Mouse (Mus musculus) ES-E14 (cell line): Measurements from ENCODE around the gene St13. TPM values are rescaled to one million over a fixed set of nuclear protein-coding genes. Genes with fewer than 3 reads are reported as not detected.

Experiments
- DNase-seq: peaks from one replicate; pipeline ENCODE4 v3.0.0-alpha.2; 2013; ENCODE audit warnings: low read depth, low spot score
- H3K27ac ChIP-seq: 2 replicates; pipeline ENCODE4 v1.5.1; 2012; ENCODE audit warnings: low read depth, mild to moderate bottlenecking, low read length, moderate library complexity, mixed read lengths; ENCODE audit not compliant: poor library complexity, insufficient read depth, severe bottlenecking
- H3K36me3 ChIP-seq: 2 replicates; pipeline ENCODE4 v1.6.1; 2012; ENCODE audit warnings: mild to moderate bottlenecking, low read length, moderate library complexity, mixed read lengths; ENCODE audit not compliant: control insufficient read depth, poor library complexity, insufficient read depth, severe bottlenecking
- H3K4me1 ChIP-seq, 2 experiments: fragments of 150-350 bp in 1 of 2; sonication (generic) in 1 of 2; 2 replicates each; pipeline ENCODE4 v1.6.1; 2012; ENCODE audit warnings: low read length in 2 of 2, mild to moderate bottlenecking in 1 of 2, mixed read lengths in 1 of 2; ENCODE audit not compliant: control insufficient read depth in 2 of 2, insufficient read depth in 2 of 2, poor library complexity in 1 of 2
- H3K4me3 ChIP-seq, 2 experiments: fragments of 150-350 bp in 1 of 2; sonication (generic) in 1 of 2; 2 replicates each; pipeline ENCODE4 v1.5.1; 2012; ENCODE audit warnings: low read length in 2 of 2, low read depth in 1 of 2, mild to moderate bottlenecking in 1 of 2, mixed read lengths in 1 of 2; ENCODE audit not compliant: insufficient read depth in 1 of 2, poor library complexity in 1 of 2, severe bottlenecking in 1 of 2
- H3K9ac ChIP-seq: 2 replicates; pipeline ENCODE4 v1.6.1; 2012; ENCODE audit warnings: low read depth, mild to moderate bottlenecking, low read length, mixed read lengths; ENCODE audit not compliant: poor library complexity, insufficient read depth, severe bottlenecking
- H3K9me3 ChIP-seq: fragments of 150-350 bp; sonication (generic); 2 replicates; pipeline ENCODE4 v1.6.1; 2012; ENCODE audit warnings: low read depth, mild to moderate bottlenecking, low read length; ENCODE audit not compliant: control insufficient read depth, insufficient read depth
- CHD2 ChIP-seq: IDR thresholded peaks from 2 replicates; pipeline ENCODE4 v1.6.1; 2014; ENCODE audit warnings: mild to moderate bottlenecking, low read depth, low read length, inconsistent platforms
- HCFC1 ChIP-seq: IDR thresholded peaks from 2 replicates; pipeline ENCODE4 v1.6.1; 2012; ENCODE audit warnings: low read length, inconsistent platforms, borderline replicate concordance; ENCODE audit not compliant: insufficient read depth
- MAFK ChIP-seq: IDR thresholded peaks from 2 replicates; pipeline ENCODE4 v1.6.1; 2014; ENCODE audit warnings: mild to moderate bottlenecking, low read depth, low read length, inconsistent platforms; ENCODE audit not compliant: insufficient read depth
- ZC3H11A ChIP-seq: IDR thresholded peaks from 2 replicates; pipeline ENCODE4 v1.6.1; 2012; ENCODE audit warnings: low read depth, mild to moderate bottlenecking, inconsistent platforms, low read length, borderline replicate concordance
- ZNF384 ChIP-seq: IDR thresholded peaks from 2 replicates; pipeline ENCODE4 v1.6.1; 2012; ENCODE audit warnings: low read depth, low read length, inconsistent platforms
- in situ Hi-C, 2 experiments: fragments of 600-800 bp; cut with MboI; formaldehyde crosslinking; loops; one replicate each; pipeline ENCODE4 v1.15.1; 2025; ENCODE audit warnings: low sequenced_read_pairs in 2 of 2, inconsistent platforms in 1 of 2; ENCODE audit not compliant: unreplicated experiment in 2 of 2
- total RNA-seq: library from RNA; depleted of rRNA; stranded (reverse); fragments of 300-350 nt; gene quantifications from 2 replicates; pipeline ENCODE4 v1.2.3, GENCODE M21; 2012; rRNA removed

Gene St13
- 217 and 254 TPM in 2 replicates for total RNA-seq

DNA sequence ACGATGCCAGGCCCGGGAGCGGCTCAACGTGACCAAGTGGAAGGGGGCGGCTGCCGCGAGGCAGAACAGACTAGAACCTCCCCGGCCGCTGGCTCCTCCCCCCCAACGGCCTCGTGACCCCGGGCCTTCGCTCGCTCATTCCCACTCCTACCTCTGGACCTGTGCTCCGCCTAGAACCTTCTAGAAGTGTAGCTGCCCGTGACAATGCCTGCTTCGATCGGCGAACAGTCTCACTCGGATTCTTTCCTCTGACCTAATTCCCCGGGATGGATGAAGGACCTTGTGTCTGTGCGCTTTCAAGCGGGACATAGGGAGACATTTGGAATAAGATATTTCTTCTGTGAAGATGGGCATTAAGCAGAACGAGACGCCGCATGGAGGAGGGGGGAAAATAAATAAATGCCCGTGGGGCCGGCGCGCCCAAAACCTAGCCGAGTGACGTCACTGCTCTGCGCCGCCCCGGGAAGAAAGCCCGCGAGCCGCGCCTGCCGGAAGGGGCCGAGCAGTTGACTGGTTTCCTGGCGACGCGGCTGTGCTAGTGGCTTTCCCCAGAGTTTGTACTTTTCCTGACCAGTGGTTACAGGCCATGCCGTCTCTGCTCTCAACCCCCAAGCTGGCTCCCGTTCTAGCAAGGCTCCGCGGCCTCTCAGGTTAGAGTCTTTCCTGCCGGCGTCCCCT, at the start of gene St13, which contains the start of gene Xpnpep3:
TSS of gene St13 (minus strand) at position 440 of the 678 bp plus-strand sequence.
TSS of gene Xpnpep3 (plus strand) at position 501 of the 678 bp plus-strand sequence.
- TF ChIP-seq HCFC1, result peak; percentile 82
- TF ChIP-seq ZNF384, result no peak
- 0 out of 2 replicates have a peak, but pooled peaks have one; percentile 8 for TF ChIP-seq ZC3H11A
- 0 out of 2 replicates have a peak, but pooled peaks have one; percentile 3 for TF ChIP-seq MAFK
- TF ChIP-seq CHD2, result peak; percentile 71
- Histone ChIP-seq H3K36me3 (no peaks in the 10 kb centered on the region; the same call in 1 of the 2 replicates), H3K9ac (peak within 1 kb of the TSS; percentile 99), H3K4me1 (0 out of 4 replicates have a peak, but pooled peaks cover 0 to 2% of the 10 kb centered on the region in 2 experiments), H3K4me3 (peak within 1 kb of the TSS; percentile 77 to 96), H3K9me3 (no peaks in the 10 kb centered on the region), H3K27ac (peak within 1 kb of the TSS; percentile 94)
- in situ Hi-C loops, result no loop called here
- DNase-seq, result peak; percentile 95

DNA sequence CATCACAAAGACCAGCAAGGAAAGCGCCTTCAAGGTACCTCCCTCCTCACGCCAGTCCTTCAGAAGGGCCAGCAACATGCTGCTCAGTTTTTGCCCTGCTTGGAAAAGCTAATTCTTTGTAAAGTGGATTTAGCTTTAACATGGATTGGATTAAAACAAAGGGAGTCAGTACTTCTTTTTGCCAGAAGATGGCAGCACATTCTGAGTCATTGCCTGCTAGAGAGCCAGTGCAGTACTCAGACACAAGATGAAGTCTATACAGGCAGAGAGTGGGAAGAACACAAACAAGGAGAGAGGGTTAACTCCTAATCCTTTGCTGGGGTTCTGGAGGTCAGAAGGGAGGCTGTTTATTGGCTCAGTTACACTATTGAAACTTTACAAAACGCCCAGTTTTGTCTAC, 48.6 kb upstream of the St13 start:
- no peak overlapping the region for H3K9ac ChIP-seq
- in situ Hi-C loops, result no loop called here
- no peak overlapping the region for H3K4me3 ChIP-seq
- H3K9me3 ChIP-seq, result no peaks in the 10 kb centered on the region
- no peak overlapping the region for H3K27ac ChIP-seq
- no peaks in the 10 kb centered on the region for H3K4me1 ChIP-seq
- H3K36me3 ChIP-seq, result peaks cover 18% of the 10 kb centered on the region
- TF ChIP-seq HCFC1, result no peak
- 0 out of 2 replicates have a peak, but pooled peaks have one; percentile 17 for TF ChIP-seq ZC3H11A
- TF ChIP-seq ZNF384, result no peak
- no peak for TF ChIP-seq MAFK
- TF ChIP-seq CHD2, result no peak
- DNase-seq, result peak; percentile 54

DNA sequence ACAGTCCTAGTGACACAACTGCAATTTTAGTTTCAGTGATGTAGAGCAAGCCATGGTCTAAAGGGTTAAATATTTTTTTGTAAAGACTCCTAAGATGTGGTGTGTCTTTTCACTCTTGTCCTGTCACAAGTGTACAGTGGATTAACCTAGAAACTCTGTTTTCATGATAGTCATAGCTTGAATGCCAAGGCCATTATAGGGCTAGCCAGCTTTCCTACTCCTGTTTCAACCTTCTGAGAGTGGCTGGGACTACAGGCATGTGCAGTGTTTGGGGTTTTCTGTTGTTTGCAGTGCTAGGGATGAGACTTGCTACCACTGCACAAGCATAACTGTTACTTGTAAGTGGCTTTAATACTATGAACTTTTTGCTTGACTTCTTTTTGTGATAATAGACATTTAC, 39.4 kb upstream of the St13 start:
- no peak for DNase-seq
- Histone ChIP-seq H3K4me1 (no peaks in the 10 kb centered on the region), H3K4me3 (no peak overlapping the region), H3K27ac (no peak overlapping the region), H3K36me3 (peaks cover 6% of the 10 kb centered on the region; the same call in 1 of the 2 replicates), H3K9me3 (no peaks in the 10 kb centered on the region), H3K9ac (no peak overlapping the region)
- in situ Hi-C loops, result no loop called here
- TF ChIP-seq ZNF384 (no peak), MAFK (no peak), ZC3H11A (no peak), CHD2 (no peak), HCFC1 (no peak)

DNA sequence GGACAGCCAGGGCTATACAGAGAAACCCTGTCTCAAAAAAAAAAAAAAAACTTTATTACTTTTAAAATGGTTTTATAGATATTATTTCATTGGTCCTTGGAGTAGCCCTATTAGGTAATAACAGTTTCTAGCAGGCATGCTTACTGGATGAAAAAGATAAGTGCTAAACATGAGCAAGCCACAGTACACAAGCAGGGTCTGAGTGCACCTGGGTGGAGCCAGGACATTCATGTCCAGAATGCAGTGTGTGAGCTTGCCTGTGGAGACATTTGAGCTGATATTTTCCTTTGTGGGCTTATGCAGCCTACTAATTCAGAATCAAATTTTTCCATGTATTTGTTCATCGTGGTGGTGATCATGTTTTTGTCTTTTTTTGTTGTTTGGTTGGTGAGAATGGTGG, 38.5 kb upstream of the St13 start:
- Histone ChIP-seq H3K9ac (no peak overlapping the region), H3K36me3 (peaks cover 6% of the 10 kb centered on the region; the same call in 1 of the 2 replicates), H3K4me3 (no peak overlapping the region), H3K4me1 (no peaks in the 10 kb centered on the region), H3K9me3 (no peaks in the 10 kb centered on the region), H3K27ac (no peak overlapping the region)
- TF ChIP-seq HCFC1, result no peak
- DNase-seq, result no peak
- in situ Hi-C loops, result no loop called here
